Mouse (Mus musculus) olfactory bulb, adult 2 months (tissue): Measurements from ENCODE around the gene Myo1f. TPM values are rescaled to one million over a fixed set of nuclear protein-coding genes. Genes with fewer than 3 reads are reported as not detected.
A peak's percentile ranks its signal among the peaks of the same experiment; 100 is the strongest.

Source experiments
- H3K27ac ChIP-seq: fragments of 200-500 bp; 2 replicates; pipeline ENCODE4 v1.5.1; 2012; ENCODE audit warnings: low read depth, low read length; ENCODE audit not compliant: insufficient read depth
- H3K4me1 ChIP-seq: fragments of 200-500 bp; 2 replicates; pipeline ENCODE4 v1.6.1; 2012; ENCODE audit warnings: low read length; ENCODE audit not compliant: control insufficient read depth, insufficient read depth
- H3K4me3 ChIP-seq: fragments of 200-500 bp; 2 replicates; pipeline ENCODE4 v1.5.1; 2012; ENCODE audit warnings: mild to moderate bottlenecking, low read depth, low read length, moderate library complexity; ENCODE audit not compliant: insufficient read depth
- CTCF ChIP-seq: fragments of 200-500 bp; IDR thresholded peaks from 2 replicates; pipeline ENCODE4 v1.5.1; 2012; ENCODE audit warnings: low read depth, mild to moderate bottlenecking, low read length, moderate library complexity; ENCODE audit not compliant: insufficient read depth
- POLR2A ChIP-seq: fragments of 200-500 bp; IDR thresholded peaks from 2 replicates; pipeline ENCODE4 v1.6.1; 2012; ENCODE audit warnings: mild to moderate bottlenecking, low read depth, low read length, moderate library complexity; ENCODE audit not compliant: insufficient read depth
- WGBS: fragments of 180-500 bp; shearing (Covaris S2); methylation state at CpG from one replicate; pipeline ENCODE4 v1.1.7; 2018; 5-methylcytosine and 5-hydroxymethylcytosine counted together
- polyA plus RNA-seq: library from polyadenylated mRNA; stranded (reverse); fragments of >200 nt; gene quantifications from 2 replicates; pipeline ENCODE4 v1.2.4, GENCODE M21; 2012; ENCODE audit warnings: low replicate concordance; ENCODE audit not compliant: missing spikeins, insufficient read depth, insufficient read length

Gene Myo1f
- polyA plus RNA-seq, 1 experiment = not detected

- 39% methylated on average over 2 of the region's 2 CpGs for WGBS
- TF ChIP-seq POLR2A (no peak), CTCF (no peak)
- Histone ChIP-seq H3K4me1 (peaks cover 16% of the 10 kb centered on the region), H3K4me3 (0 out of 2 replicates have a peak overlapping the region, but pooled peaks have one; percentile 6), H3K27ac (no peak overlapping the region)
These were observed 30.6 kb upstream of the Myo1f start for GRCm38 (mm10) chr17:33524806-33525373.

GRCm38 (mm10) chr17:33526506-33526905 lies 29.0 kb upstream of the Myo1f start:
- H3K4me3 ChIP-seq = no peak overlapping the region
- no peak overlapping the region for H3K27ac ChIP-seq
- TF ChIP-seq CTCF (no peak), POLR2A (no peak)
- peaks cover 16% of the 10 kb centered on the region for H3K4me1 ChIP-seq
- 56% methylated on average over 3 of the region's 3 CpGs for WGBS

- H3K4me1 ChIP-seq = no peaks in the 10 kb centered on the region
- TF ChIP-seq POLR2A = no peak
- no peak for TF ChIP-seq CTCF
- 83% methylated on average over 3 of the region's 3 CpGs for WGBS
- no peak overlapping the region for H3K4me3 ChIP-seq
- H3K27ac ChIP-seq = no peak overlapping the region
These were observed 16.3 kb upstream of the Myo1f start for GRCm38 (mm10) chr17:33539106-33539675.

GRCm38 (mm10) chr17:33539878-33540277 lies 15.6 kb upstream of the Myo1f start:
- no peak for TF ChIP-seq POLR2A
- TF ChIP-seq CTCF = no peak
- H3K4me3 ChIP-seq = no peak overlapping the region
- H3K27ac ChIP-seq = no peak overlapping the region
- 97% methylated on average over 4 of the region's 4 CpGs for WGBS
- H3K4me1 ChIP-seq = no peaks in the 10 kb centered on the region

- no peak for TF ChIP-seq CTCF
- TF ChIP-seq POLR2A = no peak
- 87% methylated on average over 6 of the region's 6 CpGs for WGBS
- no peak overlapping the region for H3K27ac ChIP-seq
These were observed 6.3 kb upstream of the Myo1f start for GRCm38 (mm10) chr17:33549212-33549611.

GRCm38 (mm10) chr17:33550388-33550787 lies 5.1 kb upstream of the Myo1f start:
- WGBS = 82% methylated on average over 10 of the region's 10 CpGs
- TF ChIP-seq CTCF = no peak
- H3K4me3 ChIP-seq = no peak overlapping the region
- no peaks in the 10 kb centered on the region for H3K4me1 ChIP-seq
- H3K27ac ChIP-seq = no peak overlapping the region

More at GRCm38 (mm10) chr17:33549212-33549611, 6.3 kb upstream of the Myo1f start:
- H3K4me1 ChIP-seq = no peaks in the 10 kb centered on the region
- no peak overlapping the region for H3K4me3 ChIP-seq

- Histone ChIP-seq H3K4me3 (no peak overlapping the region), H3K27ac (no peak overlapping the region), H3K4me1 (no peaks in the 10 kb centered on the region)
- 94% methylated on average over 4 of the region's 4 CpGs for WGBS
- TF ChIP-seq POLR2A (no peak), CTCF (no peak)
These were observed 3.4 kb upstream of the Myo1f start for GRCm38 (mm10) chr17:33552113-33552512.

GRCm38 (mm10) chr17:33552964-33553363 lies 2.5 kb upstream of the Myo1f start:
- Histone ChIP-seq H3K27ac (no peak overlapping the region), H3K4me3 (no peak overlapping the region), H3K4me1 (no peaks in the 10 kb centered on the region)
- 49% methylated on average over 4 of the region's 4 CpGs for WGBS
- peak; percentile 71 for TF ChIP-seq CTCF
- no peak for TF ChIP-seq POLR2A

- Histone ChIP-seq H3K4me1 (no peaks in the 10 kb centered on the region), H3K4me3 (no peak overlapping the region), H3K27ac (no peak overlapping the region)
- no peak for TF ChIP-seq POLR2A
- no peak for TF ChIP-seq CTCF
- 96% methylated on average over 1 of the region's 1 CpGs for WGBS
These were observed 971 bp upstream of the Myo1f start for GRCm38 (mm10) chr17:33554536-33554935.
